ENCODE assay signal across 33 mouse cellular contexts in genomic region chr17:62304073-62304472, GRCm38 (mm10).
"Had no signal": no experiment of that assay in that cellular context is flagged by ENCODE, and none has a peak within 500 bp of the region (broad histone marks: within the 10 kb centered on the region; RNA-seq: fewer than 3 reads in every experiment).

No protein-coding gene starts in this region.

- ATAC-seq: hindbrain, embryonic 16.5 days; hindbrain, postnatal 0 days; inflammation-experienced regulatory T-cells, adult 6 months; intestine, embryonic 15.5 days; intestine, embryonic 16.5 days; intestine, postnatal 0 days had no signal

- H3K9ac ChIP-seq: heart, embryonic 12.5 days; heart, embryonic 13.5 days; heart, embryonic 15.5 days; hindbrain, embryonic 12.5 days; hindbrain, embryonic 13.5 days; hindbrain, embryonic 14.5 days; hindbrain, embryonic 15.5 days; intestine, embryonic 15.5 days; kidney, embryonic 15.5 days had no signal

- H3K4me1 ChIP-seq: heart, embryonic 12.5 days; heart, embryonic 15.5 days; hindbrain, embryonic 10.5 days; hindbrain, embryonic 12.5 days; hindbrain, embryonic 13.5 days; hindbrain, embryonic 15.5 days; intestine, embryonic 15.5 days; kidney, embryonic 15.5 days had no signal

- H3K36me3 ChIP-seq: heart, embryonic 12.5 days; heart, embryonic 13.5 days; heart, embryonic 15.5 days; hindbrain, embryonic 10.5 days; hindbrain, embryonic 12.5 days; hindbrain, embryonic 13.5 days; hindbrain, embryonic 15.5 days; intestine, embryonic 15.5 days; kidney, embryonic 15.5 days had no signal

- H3K4me3 ChIP-seq: heart, embryonic 12.5 days; heart, embryonic 13.5 days; heart, embryonic 15.5 days; hindbrain, embryonic 10.5 days; hindbrain, embryonic 12.5 days; hindbrain, embryonic 13.5 days; hindbrain, embryonic 15.5 days; intestine, embryonic 15.5 days; kidney, embryonic 15.5 days; layer of hippocampus, adult 2 months; left cerebral cortex, adult 2 months had no signal

- H3K27ac ChIP-seq: heart, embryonic 13.5 days; heart, embryonic 15.5 days; hindbrain, embryonic 10.5 days; hindbrain, embryonic 12.5 days; hindbrain, embryonic 13.5 days; hindbrain, embryonic 14.5 days; hindbrain, embryonic 15.5 days; hindbrain, postnatal 0 days; intestine, embryonic 15.5 days; kidney, embryonic 15.5 days; kidney, postnatal 0 days; layer of hippocampus, adult 2 months; left cerebral cortex, adult 2 months had no signal

- H3K27me3 ChIP-seq: heart, embryonic 12.5 days; heart, embryonic 13.5 days; heart, embryonic 15.5 days; hindbrain, embryonic 12.5 days; hindbrain, embryonic 13.5 days; hindbrain, embryonic 15.5 days; intestine, embryonic 15.5 days; kidney, embryonic 15.5 days had no signal

- DNase-seq: heart, postnatal 10 days; heart, postnatal 14 days; heart, postnatal 36 days; heart, postnatal 4 days; kidney, adult 11 months; kidney, adult 18-20 months; kidney, adult 2 months; kidney, adult 8-10 months; kidney, adult 9 months; kidney, postnatal 10 days; kidney, postnatal 14 days; kidney, postnatal 25 days; kidney, postnatal 4 days; layer of hippocampus, adult 9-11 months; layer of hippocampus, postnatal 36 days had no signal

- H3K9me3 ChIP-seq: heart, embryonic 12.5 days; heart, embryonic 13.5 days; heart, embryonic 15.5 days; hindbrain, embryonic 10.5 days; hindbrain, embryonic 12.5 days; hindbrain, embryonic 13.5 days; hindbrain, embryonic 15.5 days; intestine, embryonic 15.5 days; kidney, embryonic 15.5 days had no signal
